ENCODE assay signal across 15 mouse cellular contexts in genomic region chr17:62412666-62413180, GRCm38 (mm10).
DNase-seq lines count a peak whose midpoint lies in the region; ATAC-seq and TF ChIP-seq lines count a peak whose summit lies in the region.
"Had no signal": no experiment of that assay in that cellular context is flagged by ENCODE, and none has a peak within 500 bp of the region (broad histone marks: within the 10 kb centered on the region; RNA-seq: fewer than 3 reads in every experiment).

No protein-coding gene starts in this region.

- H3K4me2 ChIP-seq in kidney, embryonic 16.5 days (replicated peaks; ENCODE audit: low read depth, low read length), result no peak overlapping the region
- no peak overlapping the region for H3K4me2 ChIP-seq in heart, embryonic 15.5 days

- TF ChIP-seq POLR2A in kidney, adult 2 months (IDR thresholded peaks at IDR 0.05; ENCODE audit: low read depth, low read length), result no peak

- no peak for ATAC-seq in kidney, embryonic 16.5 days (ENCODE audit: low FRiP score, low TSS enrichment)
- no peak for ATAC-seq in heart, embryonic 15.5 days (replicated peaks; ENCODE audit: insufficient number of reproducible peaks, insufficient read depth, low FRiP score, low read depth)
- ATAC-seq: intestine, postnatal 0 days had no signal

- TF ChIP-seq CTCF in kidney, adult 2 months (conservative IDR thresholded peaks at IDR 0.05; ENCODE audit: insufficient read depth, insufficient read length, low read depth, low read length), result no peak

- no peak overlapping the region for H3K9ac ChIP-seq in kidney, embryonic 16.5 days (replicated peaks; ENCODE audit: low read length)
- H3K9ac ChIP-seq in heart, embryonic 15.5 days, result no peak overlapping the region
- H3K9ac ChIP-seq: liver, embryonic 14.5 days had no signal

- no peak overlapping the region for H3K4me3 ChIP-seq in kidney, adult 2 months (ENCODE audit: insufficient read depth, low read depth, low read length)
- no peak overlapping the region for H3K4me3 ChIP-seq in kidney, embryonic 16.5 days (ENCODE audit: low read length)
- H3K4me3 ChIP-seq in heart, embryonic 15.5 days, result no peak overlapping the region
- H3K4me3 ChIP-seq: erythroblast, embryonic 14.5 days; limb, embryonic 10.5 days had no signal

- no peaks in the 10 kb centered on the region for H3K9me3 ChIP-seq in kidney, embryonic 16.5 days (ENCODE audit: low read length)
- H3K9me3 ChIP-seq in heart, embryonic 15.5 days (replicated peaks), result peaks cover 3% of the 10 kb centered on the region; the same call in 1 of the 2 replicates
- H3K9me3 ChIP-seq: limb, embryonic 10.5 days had no signal

- no peaks in the 10 kb centered on the region for H3K27me3 ChIP-seq in kidney, adult 2 months (replicated peaks; ENCODE audit: control insufficient read depth, insufficient read depth, low read length)
- no peaks in the 10 kb centered on the region for H3K27me3 ChIP-seq in kidney, embryonic 16.5 days (ENCODE audit: insufficient read depth, low read length)
- H3K27me3 ChIP-seq in heart, embryonic 15.5 days, result no peaks in the 10 kb centered on the region

- H3K4me1 ChIP-seq in kidney, adult 2 months (ENCODE audit: control insufficient read depth, insufficient read depth, low read length), result no peaks in the 10 kb centered on the region
- no peaks in the 10 kb centered on the region for H3K4me1 ChIP-seq in kidney, embryonic 16.5 days (ENCODE audit: insufficient read depth, low read length)
- H3K4me1 ChIP-seq in heart, embryonic 15.5 days (replicated peaks), result peaks cover 10% of the 10 kb centered on the region
- H3K4me1 ChIP-seq: limb, embryonic 10.5 days had no signal

- no peak overlapping the region for H3K27ac ChIP-seq in kidney, adult 2 months (ENCODE audit: insufficient read depth, low read depth, low read length)
- H3K27ac ChIP-seq in kidney, embryonic 16.5 days (ENCODE audit: low read length), result no peak overlapping the region
- H3K27ac ChIP-seq in heart, embryonic 15.5 days, result peak overlapping the region; percentile 11; the same call in 1 of the 2 replicates
- H3K27ac ChIP-seq: limb, embryonic 10.5 days; liver, embryonic 14.5 days; macrophage had no signal

- 62% methylated on average over 12 of the region's 12 CpGs for WGBS in kidney, adult 2 months
- WGBS in kidney, embryonic 16.5 days, result 78% methylated on average over 12 of the region's 12 CpGs
- 46% methylated on average over 12 of the region's 12 CpGs for WGBS in heart, embryonic 15.5 days

- no peaks in the 10 kb centered on the region for H3K36me3 ChIP-seq in kidney, adult 2 months (ENCODE audit: control insufficient read depth, insufficient read depth, low read length)
- H3K36me3 ChIP-seq in kidney, embryonic 16.5 days (ENCODE audit: insufficient read depth, low read length), result no peaks in the 10 kb centered on the region
- H3K36me3 ChIP-seq in heart, embryonic 15.5 days, result no peaks in the 10 kb centered on the region
- H3K36me3 ChIP-seq: limb, embryonic 10.5 days had no signal

- peak; percentile 8 for DNase-seq in kidney, adult 2 months
- peak; percentile 2 for DNase-seq in R1 (ENCODE audit: low read depth, low spot score)
- peak; percentile 40 for DNase-seq in adrenal gland, adult 8-10 months
- no peak for DNase-seq in thymus, postnatal 0 days (ENCODE audit: low spot score)
- no peak for DNase-seq in left cerebral cortex, adult 11 months (ENCODE audit: low spot score)
- DNase-seq in yolk sac, embryonic 10.5 days (ENCODE audit: low spot score), result no peak
- DNase-seq: cerebellum, adult 18-20 months; right cerebral cortex, postnatal 25 days had no signal

Comparison
In these comparisons a context has a peak if more than half of its experiments do, and no peak if none do; other contexts are left out.
1. DNase-seq: peak in kidney, adult 2 months (single experiment), R1 (single experiment) and adrenal gland, adult 8-10 months (single experiment); none in thymus, postnatal 0 days (single experiment), left cerebral cortex, adult 11 months (single experiment) and yolk sac, embryonic 10.5 days (single experiment).